Mouse (Mus musculus) lung, embryonic 16.5 days (tissue): ENCODE results near the gene Mydgf. TPM values are rescaled to one million over a fixed set of nuclear protein-coding genes. Genes with fewer than 3 reads are reported as not detected.

Experiments
- ATAC-seq: fragments of 200-750 bp; cut with Nextera tagmentation; 2 replicates; pipeline ENCODE4 v1.8.0; 2017; ENCODE audit warnings: low read depth, mild to moderate bottlenecking, moderate library complexity
- H3K27ac ChIP-seq: fragments of 300-500 bp; sonication (generic); 2 replicates; pipeline ENCODE4 v1.5.1; 2014; ENCODE audit warnings: mild to moderate bottlenecking, control low read depth, low read length
- H3K27me3 ChIP-seq: fragments of 300-500 bp; sonication (generic); 2 replicates; pipeline ENCODE4 v1.6.1; 2014; ENCODE audit warnings: low read depth, low read length, mixed read lengths; ENCODE audit not compliant: control insufficient read depth, insufficient read depth
- H3K36me3 ChIP-seq: fragments of 300-500 bp; sonication (generic); 2 replicates; pipeline ENCODE4 v1.6.1; 2014; ENCODE audit warnings: low read length; ENCODE audit not compliant: control insufficient read depth, insufficient read depth
- H3K4me1 ChIP-seq: fragments of 300-500 bp; sonication (generic); replicated peaks from 2 replicates; pipeline ENCODE4 v1.6.1; 2014; ENCODE audit warnings: low read length, mixed read lengths; ENCODE audit not compliant: control insufficient read depth, insufficient read depth
- H3K4me2 ChIP-seq: fragments of 300-500 bp; sonication (generic); 2 replicates; pipeline ENCODE4 v1.6.1; 2014; ENCODE audit warnings: low read depth, low read length, control low read depth
- H3K4me3 ChIP-seq: fragments of 300-500 bp; sonication (generic); 2 replicates; pipeline ENCODE4 v1.5.1; 2014; ENCODE audit warnings: mild to moderate bottlenecking, low read length, control low read depth
- H3K9ac ChIP-seq: fragments of 300-500 bp; sonication (generic); 2 replicates; pipeline ENCODE4 v1.6.1; 2014; ENCODE audit warnings: low read length, control low read depth
- H3K9me3 ChIP-seq: fragments of 300-500 bp; sonication (generic); 2 replicates; pipeline ENCODE4 v1.6.1; 2016; ENCODE audit warnings: low read length; ENCODE audit not compliant: control insufficient read depth
- WGBS: fragments of 180-500 bp; shearing (Covaris S2); extraction: QIAGEN DNeasy Blood & Tissue Kit; methylation state at CpG from one replicate; pipeline ENCODE4 v1.1.7; 2014; 5-methylcytosine and 5-hydroxymethylcytosine counted together
- microRNA-seq: library from miRNA; unstranded; fragments of <30 nt; microRNA quantifications from one replicate; pipeline ENCODE4, GENCODE M21; 2016
- polyA plus RNA-seq: library from polyadenylated mRNA; unstranded; fragments of >200 nt; fragmentation: Nextera tagmentation; extraction: Ambion mirVana; gene quantifications from 2 replicates; pipeline ENCODE4 v1.2.1, GENCODE M21; 2015

The Mydgf gene
- polyA plus RNA-seq, 1 experiment from 2014 or later = 93.0 TPM

DNA sequence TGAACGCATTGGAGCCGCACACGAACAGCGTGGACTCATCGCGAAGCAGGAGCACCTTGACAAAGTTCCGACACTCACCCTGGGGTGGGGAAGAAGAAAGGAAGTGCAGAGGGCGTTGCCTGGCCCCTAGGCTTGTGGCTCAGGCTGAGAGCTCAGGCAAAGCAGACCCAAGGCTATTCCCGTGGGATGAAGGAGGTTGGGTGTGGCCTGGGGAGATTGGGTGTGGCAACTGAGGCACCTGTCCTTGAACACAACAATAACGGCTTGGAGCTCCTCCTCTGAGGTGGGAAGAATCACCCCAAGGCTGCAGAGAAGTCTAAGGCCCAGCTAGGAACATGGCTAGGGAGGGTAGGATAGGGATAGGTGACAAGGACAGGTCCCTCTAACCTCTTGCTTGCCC lies 52.6 kb downstream of the Mydgf start:
- 85% methylated on average over 10 of the region's 10 CpGs for WGBS

GRCm38 (mm10) chr17:56128246-56128645 lies 55.5 kb downstream of the Mydgf start:
- H3K4me2 ChIP-seq = no peak overlapping the region
- H3K27ac ChIP-seq = no peak overlapping the region
- 63% methylated on average over 15 of the region's 15 CpGs for WGBS
- no peak overlapping the region for H3K4me3 ChIP-seq
- H3K27me3 ChIP-seq = peaks cover 13% of the 10 kb centered on the region
- H3K4me1 ChIP-seq = peaks cover 8% of the 10 kb centered on the region
- no peaks in the 10 kb centered on the region for H3K9me3 ChIP-seq
- no peak for ATAC-seq
- no peak overlapping the region for H3K9ac ChIP-seq
- H3K36me3 ChIP-seq = no peaks in the 10 kb centered on the region

More for the DNA sequence above, 52.6 kb downstream of the Mydgf start:
- no peak overlapping the region for H3K4me3 ChIP-seq
- no peak overlapping the region for H3K27ac ChIP-seq
- no peak for ATAC-seq
- H3K36me3 ChIP-seq = no peaks in the 10 kb centered on the region
- H3K9me3 ChIP-seq = no peaks in the 10 kb centered on the region
- H3K4me1 ChIP-seq = peaks cover 12% of the 10 kb centered on the region
- H3K4me2 ChIP-seq = no peak overlapping the region
- no peak overlapping the region for H3K9ac ChIP-seq
- H3K27me3 ChIP-seq = no peaks in the 10 kb centered on the region

DNA sequence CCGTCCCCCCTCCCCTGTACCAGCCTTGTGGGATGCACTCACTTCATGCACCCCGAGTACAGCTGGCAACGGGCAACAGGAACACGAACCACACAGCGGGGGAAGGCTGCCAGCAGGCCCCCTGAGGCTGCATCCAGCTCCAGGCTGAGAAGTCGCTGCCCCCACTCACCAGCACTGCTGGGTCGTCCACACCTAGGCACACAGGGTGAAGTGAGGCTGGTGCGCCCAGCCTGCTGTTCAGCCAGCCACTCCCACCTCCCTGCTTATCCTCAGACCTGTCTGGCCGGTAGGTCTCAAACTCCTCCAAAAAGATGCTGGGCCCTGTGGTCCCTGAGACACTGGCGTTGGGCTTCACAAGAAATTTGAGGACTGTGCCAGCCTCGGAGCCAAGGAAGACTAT lies 57.5 kb downstream of the Mydgf start:
- 64% methylated on average over 11 of the region's 11 CpGs for WGBS
- Histone ChIP-seq H3K4me3 (no peak overlapping the region), H3K9ac (no peak overlapping the region), H3K27ac (no peak overlapping the region), H3K4me1 (peaks cover 8% of the 10 kb centered on the region), H3K27me3 (peaks cover 25% of the 10 kb centered on the region), H3K36me3 (no peaks in the 10 kb centered on the region), H3K9me3 (peaks cover 8% of the 10 kb centered on the region), H3K4me2 (no peak overlapping the region)
- no peak for ATAC-seq

Small RNA genes lying within 50 kb of the gene (microRNA-seq; reads per million reads assigned to microRNA genes)
- gene Gm44397 = not detected

Other genes starting within 250 kb of the Mydgf start
- gene Zfp119b, start 234.4 kb downstream of the Mydgf start, polyA plus RNA-seq = 6.1 and 8.3 TPM in 2 replicates
- 2.0 and 2.8 TPM in 2 replicates for gene Ebi3, start 231.3 kb downstream of the Mydgf start, polyA plus RNA-seq
- 25.5 and 27.3 TPM in 2 replicates for gene Yju2, start 224.8 kb downstream of the Mydgf start, polyA plus RNA-seq
- gene Shd, start 213.5 kb downstream of the Mydgf start, polyA plus RNA-seq = 6.8 and 7.3 TPM in 2 replicates
- gene Fsd1, start 197.4 kb downstream of the Mydgf start, polyA plus RNA-seq = 4.5 and 6.8 TPM in 2 replicates
- gene Stap2, start 178.3 kb downstream of the Mydgf start, polyA plus RNA-seq = 25.4 and 27.9 TPM in 2 replicates
- 80.1 and 86.2 TPM in 2 replicates for gene Mpnd, start 178.2 kb downstream of the Mydgf start, polyA plus RNA-seq
- gene Sh3gl1, start 147.3 kb downstream of the Mydgf start, polyA plus RNA-seq = 158 and 166 TPM in 2 replicates
- 23.8 and 24.0 TPM in 2 replicates for gene Chaf1a, start 143.5 kb downstream of the Mydgf start, polyA plus RNA-seq
- gene Ubxn6, start 108.9 kb downstream of the Mydgf start, polyA plus RNA-seq = 38.8 and 41.6 TPM in 2 replicates
- 95.2 and 96.7 TPM in 2 replicates for gene Hdgfl2, start 104.3 kb downstream of the Mydgf start, polyA plus RNA-seq
- gene Plin4, start 74.1 kb downstream of the Mydgf start, polyA plus RNA-seq = 0.15 and 0.28 TPM in 2 replicates
- 1.3 and 2.1 TPM in 2 replicates for gene Plin5, start 66.3 kb downstream of the Mydgf start, polyA plus RNA-seq
- gene Lrg1, start 61.9 kb downstream of the Mydgf start, polyA plus RNA-seq = 0.59 and 1.4 TPM in 2 replicates
- gene Sema6b, start 43.6 kb downstream of the Mydgf start, polyA plus RNA-seq = 1.2 and 1.7 TPM in 2 replicates
- 15.5 and 17.3 TPM in 2 replicates for gene Tnfaip8l1, start 21.4 kb downstream of the Mydgf start, polyA plus RNA-seq
- gene Dpp9, start 35.0 kb upstream of the Mydgf start, polyA plus RNA-seq = 38.7 and 41.4 TPM in 2 replicates
- gene Fem1a, start 72.9 kb upstream of the Mydgf start, polyA plus RNA-seq = 11.0 and 12.1 TPM in 2 replicates
- 5.5 and 5.7 TPM in 2 replicates for gene Ticam1, start 92.9 kb upstream of the Mydgf start, polyA plus RNA-seq
- gene Plin3, start 109.0 kb upstream of the Mydgf start, polyA plus RNA-seq = 87.5 and 90.2 TPM in 2 replicates
- not detected in 2 replicates for gene Arrdc5, start 116.4 kb upstream of the Mydgf start, polyA plus RNA-seq
- 124 and 130 TPM in 2 replicates for gene Uhrf1, start 119.4 kb upstream of the Mydgf start, polyA plus RNA-seq
- gene Kdm4b, start 142.1 kb upstream of the Mydgf start, polyA plus RNA-seq = 26.6 and 28.4 TPM in 2 replicates